Mouse (Mus musculus) heart, postnatal 36 days (tissue): ENCODE measurements around the gene Dclk1. TPM values are rescaled to one million over a fixed set of nuclear protein-coding genes. Genes with fewer than 3 reads are reported as not detected.

ENCODE experiments used
- DNase-seq, 2 experiments: peaks; one replicate each; pipeline ENCODE4 v3.0.0; 2021 to 2022
- intact Hi-C: fragments of 180-260 bp; cut with DNase I; formaldehyde crosslinking; loops from one replicate; pipeline ENCODE4 v1.15.1; 2025
- total RNA-seq, 2 experiments: library from RNA; stranded (reverse); gene quantifications; 2 replicates each; pipeline ENCODE4 v1.2.3; 2021

Gene Dclk1
- total RNA-seq, 2 experiments from 2014 or later: 2.5 to 5.9 TPM

DNA sequence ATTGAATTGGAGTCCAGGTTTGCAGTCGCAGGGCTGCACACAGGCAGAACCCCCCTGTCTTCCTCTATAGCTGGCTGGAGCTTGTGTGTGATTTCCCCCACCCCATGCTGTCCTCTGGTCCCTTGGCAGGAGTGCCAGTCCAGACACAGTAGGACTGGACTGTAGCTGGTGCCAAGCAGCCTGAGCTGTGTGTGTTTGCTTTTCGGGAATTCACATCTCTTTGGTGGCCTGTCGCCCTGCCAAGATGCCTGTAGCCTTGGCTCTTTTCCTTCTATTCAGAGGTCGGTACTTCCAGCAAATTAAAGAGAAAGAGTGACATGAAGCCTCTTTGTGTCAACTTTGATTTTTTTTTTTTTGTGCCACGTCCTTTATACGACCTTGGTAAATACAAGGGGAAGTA, 6.3 kb downstream of the Dclk1 start:
- DNase-seq: peak; percentile 15 to 23
- intact Hi-C loops: loop anchor here (10.0 kb wide), 1 partner anchor 106 kb away; no protein-coding TSS in a partner anchor

- intact Hi-C loops: no loop called here
- no peak for DNase-seq
Measured at GRCm38 (mm10) chr3:55250631-55251030, 8.5 kb downstream of the Dclk1 start.

- intact Hi-C loops: no loop called here
- no peak for DNase-seq
Measured at GRCm38 (mm10) chr3:55260139-55260538, 18.0 kb downstream of the Dclk1 start.

GRCm38 (mm10) chr3:55266091-55266490, 23.9 kb downstream of the Dclk1 start:
- intact Hi-C loops: no loop called here
- no peak for DNase-seq

DNA sequence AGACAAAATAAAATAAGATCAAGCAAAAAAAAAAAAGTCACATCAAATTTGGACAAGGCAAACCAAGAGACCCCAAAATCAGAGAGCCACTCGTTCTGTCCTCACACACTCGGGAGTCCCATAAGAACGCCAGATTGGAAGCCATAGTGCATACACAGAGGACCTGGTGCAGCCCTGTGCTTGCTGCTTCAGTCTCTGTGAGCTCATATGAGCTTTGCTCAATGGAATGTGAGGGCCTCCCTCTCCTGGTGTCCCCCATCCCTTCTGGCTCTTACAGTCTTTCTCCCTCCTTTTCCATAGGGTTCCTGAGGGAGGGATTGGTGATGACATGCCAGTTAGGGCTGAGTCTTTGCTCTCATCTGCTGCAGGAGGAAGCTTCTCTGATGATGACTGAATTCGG, 27.6 kb downstream of the Dclk1 start:
- intact Hi-C loops: no loop called here
- DNase-seq: no peak

GRCm38 (mm10) chr3:55270345-55270744, 28.2 kb downstream of the Dclk1 start:
- no peak for DNase-seq
- intact Hi-C loops: no loop called here

DNA sequence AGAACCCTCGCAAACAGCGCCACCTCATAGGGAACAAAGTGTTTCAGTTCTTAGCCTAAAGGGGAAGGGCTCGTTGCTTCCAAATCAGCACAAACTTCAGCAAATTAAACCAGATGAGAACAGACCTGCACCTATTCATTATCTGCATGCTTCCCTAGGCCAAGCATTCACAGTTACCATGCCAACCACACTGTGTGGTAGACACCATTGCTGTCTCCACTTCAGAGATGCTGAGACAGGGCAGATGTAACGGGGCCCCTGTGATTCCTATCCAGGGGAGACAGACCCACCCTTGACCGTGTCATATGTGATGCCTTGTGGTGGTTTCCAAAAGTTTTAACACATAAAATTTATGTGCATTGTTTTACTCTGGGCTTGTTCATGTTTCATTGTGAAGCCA, 28.8 kb downstream of the Dclk1 start:
- DNase-seq: no peak
- intact Hi-C loops: no loop called here

DNA sequence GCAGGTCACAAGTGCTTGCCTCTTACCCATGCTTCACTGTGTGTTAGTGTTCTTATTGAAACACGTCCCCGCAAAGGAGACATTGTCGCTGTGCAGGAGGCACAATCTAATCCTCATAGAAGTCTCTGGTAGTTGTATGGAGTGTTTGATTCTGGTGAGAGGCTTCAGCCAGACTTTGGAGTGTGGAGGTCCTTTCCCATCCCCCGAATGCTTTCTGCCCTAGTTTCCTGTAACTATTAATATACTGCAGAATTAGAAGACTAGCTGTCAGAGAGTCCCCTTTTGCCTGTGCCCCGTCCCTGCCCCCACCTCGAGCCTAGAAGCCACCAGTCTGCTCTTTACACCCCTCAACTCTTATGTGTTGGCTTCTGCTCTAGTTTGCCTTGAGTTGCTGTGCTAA, 30.4 kb downstream of the Dclk1 start:
- DNase-seq: no peak
- intact Hi-C loops: no loop called here

GRCm38 (mm10) chr3:55276446-55276845, 34.3 kb downstream of the Dclk1 start:
- DNase-seq: no peak
- intact Hi-C loops: no loop called here

GRCm38 (mm10) chr3:55276851-55277250, 34.7 kb downstream of the Dclk1 start:
- intact Hi-C loops: no loop called here
- no peak for DNase-seq

DNA sequence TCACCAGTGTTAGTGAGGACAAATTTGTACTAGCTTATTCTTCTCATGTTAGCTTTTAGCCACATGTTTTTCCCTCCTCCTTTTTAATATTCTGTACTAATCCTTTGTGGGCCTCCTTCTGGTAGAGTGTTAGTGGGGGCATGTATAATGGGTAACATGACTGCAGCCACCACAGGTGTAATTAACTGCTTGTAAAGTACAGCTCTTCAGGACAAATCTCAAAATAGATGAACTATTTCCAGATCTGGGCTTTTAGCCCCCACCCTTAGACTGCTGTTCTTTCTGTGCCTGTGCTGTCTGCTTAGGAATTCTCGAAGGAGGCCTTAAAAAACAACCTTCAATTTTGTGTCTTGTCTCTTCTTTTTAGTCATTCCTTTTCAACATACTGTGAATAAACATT, 35.7 kb downstream of the Dclk1 start:
- no peak for DNase-seq
- intact Hi-C loops: no loop called here

DNA sequence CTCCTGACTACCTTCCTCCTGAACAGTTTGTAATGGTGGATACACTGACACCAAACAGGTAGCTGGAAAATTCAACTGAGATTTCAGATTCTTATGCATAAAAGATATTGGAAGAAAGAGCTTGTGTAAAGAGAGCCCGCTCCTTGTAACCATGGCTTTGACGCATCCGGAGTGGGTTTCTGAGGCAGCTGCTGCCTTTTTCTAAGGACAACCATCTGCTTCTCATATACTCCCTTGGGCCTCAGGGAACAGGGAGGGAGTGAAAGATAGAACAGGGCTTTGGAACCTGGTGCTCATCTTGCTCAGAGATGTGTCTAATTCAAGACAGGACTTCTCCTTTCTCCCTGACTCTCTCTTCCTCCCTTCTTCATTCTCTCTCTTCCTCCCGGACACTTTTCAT, 37.8 kb downstream of the Dclk1 start:
- intact Hi-C loops: no loop called here
- no peak for DNase-seq

DNA sequence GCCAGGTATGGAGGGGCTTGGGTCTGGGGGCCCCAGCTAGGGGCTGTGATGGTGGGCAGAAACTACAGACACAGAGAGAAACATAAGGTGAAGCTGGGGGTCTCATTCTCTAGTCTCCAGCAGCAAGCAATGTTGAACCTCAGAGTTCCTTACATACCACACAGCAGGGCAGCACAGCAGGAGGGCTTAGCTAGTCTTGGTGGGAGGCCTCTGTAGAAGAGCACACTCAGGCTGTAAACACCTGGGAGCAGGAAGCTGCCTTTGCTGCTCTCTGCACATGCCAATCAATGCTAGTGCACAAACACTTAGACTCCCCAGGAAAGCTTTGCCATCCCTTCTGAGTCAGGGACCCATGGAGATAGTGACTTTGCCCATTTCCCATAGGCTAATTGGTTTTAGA, 38.3 kb downstream of the Dclk1 start:
- no peak for DNase-seq
- intact Hi-C loops: no loop called here

DNA sequence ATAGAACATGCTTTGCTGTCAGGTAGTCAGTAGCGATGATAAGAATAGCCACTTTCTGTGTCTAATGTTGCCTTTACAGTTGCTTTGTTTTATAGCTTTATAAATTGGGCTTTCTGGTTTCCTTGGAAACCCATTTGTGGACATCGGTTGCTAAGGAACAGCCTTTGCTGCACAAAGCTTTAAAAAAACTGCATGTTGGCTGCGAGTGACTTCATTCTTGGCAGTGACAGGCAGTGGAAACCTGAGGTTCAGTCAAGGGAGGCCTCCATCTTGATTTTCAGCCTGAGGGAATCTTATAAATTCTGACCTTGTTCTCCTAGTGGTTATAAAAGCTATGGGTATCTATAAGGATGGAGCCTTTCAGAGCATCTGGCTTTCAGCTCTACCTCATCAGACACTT, 42.1 kb downstream of the Dclk1 start:
- DNase-seq: no peak
- intact Hi-C loops: no loop called here

DNA sequence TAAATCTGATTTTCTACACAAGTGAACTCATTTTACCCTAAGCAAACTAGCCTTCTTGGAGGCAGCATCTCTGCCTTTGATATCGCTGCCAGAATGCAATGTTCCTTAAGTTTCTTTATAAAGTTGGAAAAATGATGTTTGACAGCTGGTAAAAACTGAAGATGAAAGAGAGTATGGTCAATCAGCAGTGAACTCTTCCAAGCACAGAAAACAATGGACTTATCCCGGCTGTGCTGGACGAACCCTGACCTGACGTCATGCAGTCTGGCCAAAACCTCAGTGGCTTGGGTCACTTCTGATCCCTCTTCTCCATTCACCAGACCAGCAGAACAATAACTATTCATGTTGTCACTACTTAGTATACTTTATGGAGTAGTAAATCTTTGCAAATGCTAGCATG, 46.6 kb downstream of the Dclk1 start:
- intact Hi-C loops: no loop called here
- DNase-seq: no peak

DNA sequence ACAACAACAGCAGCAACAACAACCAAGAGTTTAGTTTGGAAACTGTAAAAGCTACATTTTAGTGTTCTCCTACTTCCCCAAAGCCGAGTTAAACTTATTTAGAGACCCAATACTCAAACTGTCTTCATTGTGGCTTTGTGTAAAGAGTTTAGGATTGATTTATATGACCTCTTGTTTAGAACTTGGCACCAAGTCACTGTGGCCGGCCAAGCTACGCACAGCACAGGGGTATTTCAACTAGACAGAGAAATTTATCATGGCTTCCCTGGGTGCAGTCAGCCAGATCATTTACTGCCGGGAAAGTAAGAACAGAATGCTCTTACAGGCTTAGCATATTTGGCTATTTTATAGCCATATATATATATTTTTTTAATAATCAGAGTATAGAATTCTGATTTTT, 49.8 kb downstream of the Dclk1 start:
- intact Hi-C loops: no loop called here
- DNase-seq: no peak

DNA sequence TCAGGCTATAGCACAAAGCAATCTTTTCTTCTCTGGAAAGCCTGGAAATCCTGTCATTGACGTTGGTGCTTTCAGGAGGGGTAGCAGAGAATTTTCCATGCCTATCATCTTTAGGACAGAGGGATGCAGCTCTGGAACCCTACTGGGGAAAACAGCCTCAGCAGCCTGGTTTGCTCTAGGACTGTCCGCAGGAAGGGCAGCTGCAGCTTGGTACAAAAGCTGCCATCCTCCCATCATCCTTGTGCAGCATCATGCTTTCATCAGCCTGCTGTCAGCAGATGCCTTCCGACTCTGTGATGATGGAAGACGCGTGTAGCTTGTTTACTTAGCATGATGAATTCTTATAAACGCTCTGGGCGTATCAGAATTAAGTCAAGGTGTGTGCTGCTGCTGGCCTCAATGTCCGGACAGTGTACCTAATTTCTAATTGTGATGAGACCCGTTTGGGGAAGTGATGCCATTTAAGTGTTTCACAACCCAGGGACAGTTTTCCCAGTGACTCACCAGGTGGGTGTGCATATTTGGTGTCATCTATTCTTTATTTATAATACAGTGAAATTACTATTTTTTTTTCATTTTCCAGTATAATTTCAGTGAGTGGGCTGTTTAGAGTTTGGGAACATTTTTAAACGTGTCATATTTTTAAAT, 50.7 kb downstream of the Dclk1 start:
- intact Hi-C loops: no loop called here

DNA sequence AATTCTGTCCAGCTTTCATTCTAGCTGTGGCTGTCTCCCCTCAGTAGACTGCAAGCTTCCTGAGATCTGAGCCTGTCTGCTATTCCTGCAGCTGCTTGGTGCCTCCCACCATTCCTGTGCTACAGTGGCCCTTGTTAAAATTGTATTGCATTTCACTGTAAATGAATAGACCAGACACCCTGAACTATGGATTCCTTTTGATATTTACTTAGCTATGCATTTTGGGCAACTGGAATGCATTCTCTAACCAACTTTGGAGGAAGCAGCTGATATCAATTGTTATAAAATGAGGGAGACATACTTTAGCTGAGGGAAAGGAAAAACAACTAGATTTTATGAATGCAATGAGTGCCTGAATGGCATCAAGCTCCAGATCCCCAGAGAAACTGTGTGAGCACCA, 63.5 kb downstream of the Dclk1 start:
- DNase-seq: no peak

More for the DNA sequence above, 50.7 kb downstream of the Dclk1 start:
- no peak for DNase-seq

GRCm38 (mm10) chr3:55307553-55308177, 65.5 kb downstream of the Dclk1 start:
- DNase-seq: peak; percentile 31 to 34
- intact Hi-C loops: no loop called here

More for the DNA sequence above, 63.5 kb downstream of the Dclk1 start:
- intact Hi-C loops: no loop called here

DNA sequence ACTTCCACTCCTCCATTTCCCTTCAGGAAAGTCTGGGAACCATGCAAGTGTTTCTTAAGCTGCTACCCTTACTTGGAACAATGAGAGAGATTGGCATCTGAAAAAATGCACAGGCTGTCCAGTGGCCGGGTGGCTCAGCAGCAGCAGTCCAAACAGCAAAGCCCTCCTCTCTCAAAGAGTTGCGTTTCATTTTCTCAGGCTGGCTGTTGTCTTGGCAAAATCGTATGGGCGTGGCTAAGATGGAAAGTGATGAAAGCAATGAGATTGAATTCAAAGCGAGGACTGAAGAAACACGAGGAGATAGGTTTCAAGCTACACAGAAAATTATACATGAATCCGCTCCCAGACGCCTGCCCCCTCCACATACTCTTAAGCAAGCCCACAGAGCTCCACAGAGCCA, 67.8 kb downstream of the Dclk1 start:
- DNase-seq: no peak
- intact Hi-C loops: no loop called here

DNA sequence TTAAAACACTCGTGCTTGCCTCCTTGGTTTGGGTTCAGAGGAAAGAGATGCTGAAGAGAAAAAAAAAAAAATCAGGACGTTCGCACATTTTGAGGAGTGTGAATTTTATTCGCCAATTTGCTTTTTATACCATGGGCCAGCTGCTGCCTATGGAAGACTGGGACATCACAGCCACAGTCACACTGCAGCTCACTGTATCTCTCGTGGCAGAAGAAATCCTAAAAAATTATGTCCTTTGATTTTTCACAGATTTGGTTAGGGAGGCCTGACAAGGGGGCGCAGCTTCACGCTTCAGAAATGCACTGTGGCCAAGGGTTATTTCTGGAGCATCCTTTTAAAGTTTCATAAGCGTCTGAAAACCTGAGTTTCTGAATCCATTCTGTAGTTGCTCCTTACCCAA, 73.7 kb downstream of the Dclk1 start:
- intact Hi-C loops: no loop called here
- no peak for DNase-seq

GRCm38 (mm10) chr3:55318021-55318420, 75.9 kb downstream of the Dclk1 start:
- intact Hi-C loops: no loop called here
- no peak for DNase-seq

DNA sequence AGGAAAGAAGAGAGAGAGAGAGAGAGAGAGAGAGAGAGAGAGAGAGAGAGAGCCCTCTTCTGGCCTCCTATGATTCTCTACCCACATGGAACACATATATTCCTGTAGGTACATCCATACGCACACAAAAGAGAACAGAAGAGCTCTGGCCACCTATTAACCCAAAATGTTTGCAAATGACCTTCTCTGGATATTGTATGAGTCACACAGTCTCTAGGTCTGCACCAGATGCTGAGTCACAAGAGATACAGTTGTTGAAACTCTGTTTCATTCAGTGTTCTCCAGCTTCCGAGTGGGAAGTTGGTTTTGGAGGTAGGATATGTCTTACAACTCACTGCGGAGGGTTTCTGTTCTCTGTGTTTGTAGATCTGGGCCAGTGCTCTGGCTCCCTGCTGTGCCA, 78.4 kb downstream of the Dclk1 start:
- no peak for DNase-seq
- intact Hi-C loops: no loop called here
